Mouse (Mus musculus) G1E (cell line): ENCODE measurements around the gene Arhgap24. TPM values are rescaled to one million over a fixed set of nuclear protein-coding genes. Genes with fewer than 3 reads are reported as not detected.

ENCODE experiments used
- ATAC-seq: 2 replicates; pipeline ENCODE4 v1.8.0; 2016; ENCODE audit warnings: mild to moderate bottlenecking; ENCODE audit not compliant: insufficient number of reproducible peaks, poor library complexity, low FRiP score, severe bottlenecking; ENCODE audit errors: extremely low read depth
- DNase-seq: peaks from one replicate; pipeline ENCODE4 v3.0.0; 2012; ENCODE audit warnings: low spot score
- H3K27me3 ChIP-seq: 2 replicates; pipeline ENCODE4 v1.6.1; 2012; ENCODE audit warnings: mild to moderate bottlenecking, low read length, inconsistent platforms; ENCODE audit not compliant: insufficient read depth
- H3K36me3 ChIP-seq: replicated peaks from 2 replicates; pipeline ENCODE3; 2012; ENCODE audit warnings: mild to moderate bottlenecking, inconsistent platforms
- H3K4me1 ChIP-seq: 2 replicates; pipeline ENCODE4 v1.6.1; 2012; ENCODE audit warnings: low read depth, low read length, inconsistent platforms, mixed read lengths; ENCODE audit not compliant: insufficient read depth
- H3K4me3 ChIP-seq: 2 replicates; pipeline ENCODE4 v1.5.1; 2012; ENCODE audit warnings: low read depth, mild to moderate bottlenecking, inconsistent platforms, low read length, moderate library complexity, mixed read lengths
- H3K9me3 ChIP-seq: replicated peaks from 2 replicates; pipeline ENCODE4 v1.6.1; 2012; ENCODE audit warnings: inconsistent platforms
- CTCF ChIP-seq: IDR thresholded peaks from 2 replicates; pipeline ENCODE4 v1.5.1; 2012; ENCODE audit warnings: low read depth, low read length, inconsistent platforms, mixed read lengths
- GATA1 ChIP-seq: IDR thresholded peaks from 2 replicates; pipeline ENCODE4 v1.6.1; 2012; ENCODE audit warnings: borderline replicate concordance, low read length, inconsistent platforms, mixed read lengths
- GATA2 ChIP-seq: IDR thresholded peaks from 2 replicates; pipeline ENCODE4 v1.6.1; 2012; ENCODE audit warnings: low read depth, low read length, inconsistent platforms, borderline replicate concordance
- POLR2AphosphoS5 ChIP-seq: IDR thresholded peaks from 2 replicates; pipeline ENCODE4 v1.6.1; 2012; ENCODE audit warnings: low read depth, low read length, inconsistent platforms; ENCODE audit not compliant: insufficient replicate concordance
- TAL1 ChIP-seq: conservative IDR thresholded peaks from 2 replicates; pipeline ENCODE4 v1.6.1; 2012; ENCODE audit warnings: low read depth, low read length, inconsistent platforms, mixed read lengths
- polyA plus RNA-seq: library from polyadenylated mRNA; stranded (reverse); fragments of >175 nt; gene quantifications from 2 replicates; pipeline ENCODE4 v1.2.3, GENCODE M21; 2012
- total RNA-seq, 2 experiments: library from RNA; stranded (forward) in 1 of 2; stranded (reverse) in 1 of 2; fragments of 200-1000 nt in 1 of 2; fragments of >200 nt in 1 of 2; fragmentation: Nextera tagmentation in 1 of 2; gene quantifications; 2 replicates each; pipeline ENCODE4 v1.2.3; 2014 to 2017

The Arhgap24 gene
- total and polyA plus RNA-seq, 3 experiments = 0.22 TPM; not detected in 2

- no peaks in the 10 kb centered on the region for H3K27me3 ChIP-seq
- no peak overlapping the region for H3K4me3 ChIP-seq
- H3K36me3 ChIP-seq = no peaks in the 10 kb centered on the region
- DNase-seq (no peak), ATAC-seq (no peak)
- TF ChIP-seq TAL1 (no peak), GATA1 (no peak), POLR2AphosphoS5 (no peak), GATA2 (no peak), CTCF (no peak)
- peaks cover 55% of the 10 kb centered on the region for H3K9me3 ChIP-seq
- no peaks in the 10 kb centered on the region for H3K4me1 ChIP-seq
Measured at GRCm38 (mm10) chr5:102693871-102694270, 212.7 kb downstream of the Arhgap24 start.

GRCm38 (mm10) chr5:102697784-102698183 is 216.6 kb downstream of the Arhgap24 start:
- no peak for DNase-seq
- Histone ChIP-seq H3K36me3 (no peaks in the 10 kb centered on the region), H3K4me1 (no peaks in the 10 kb centered on the region), H3K4me3 (no peak overlapping the region), H3K27me3 (no peaks in the 10 kb centered on the region), H3K9me3 (peaks cover 41% of the 10 kb centered on the region)
- ATAC-seq = no peak
- no peak for TF ChIP-seq CTCF
- TF ChIP-seq POLR2AphosphoS5 = no peak
- no peak for TF ChIP-seq GATA1
- TF ChIP-seq TAL1 = no peak
- TF ChIP-seq GATA2 = no peak

DNA sequence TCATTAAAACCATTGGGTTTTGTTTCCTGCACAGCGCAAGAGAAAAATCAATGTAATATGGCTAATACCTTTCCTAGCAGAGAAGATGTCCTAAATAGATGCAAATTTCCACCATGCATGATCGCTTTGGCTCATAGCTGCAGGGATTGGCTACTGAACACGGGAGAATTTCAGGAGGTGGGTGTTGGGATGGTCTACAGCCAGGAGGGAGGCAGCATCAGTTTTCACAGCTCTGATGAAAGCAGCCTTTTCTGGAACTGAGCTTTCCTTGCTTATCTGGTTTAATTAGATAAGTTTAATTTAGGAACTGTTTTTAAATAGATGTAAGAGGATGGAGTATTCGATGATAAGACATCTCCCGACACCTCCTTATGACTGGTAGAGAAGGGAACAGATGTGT is 217.2 kb downstream of the Arhgap24 start:
- DNase-seq (no peak), ATAC-seq (no peak)
- H3K36me3 ChIP-seq = no peaks in the 10 kb centered on the region
- H3K27me3 ChIP-seq = no peaks in the 10 kb centered on the region
- no peak overlapping the region for H3K4me3 ChIP-seq
- TF ChIP-seq TAL1 (no peak), POLR2AphosphoS5 (no peak), GATA2 (no peak), CTCF (no peak), GATA1 (no peak)
- peaks cover 37% of the 10 kb centered on the region for H3K9me3 ChIP-seq
- no peaks in the 10 kb centered on the region for H3K4me1 ChIP-seq

DNA sequence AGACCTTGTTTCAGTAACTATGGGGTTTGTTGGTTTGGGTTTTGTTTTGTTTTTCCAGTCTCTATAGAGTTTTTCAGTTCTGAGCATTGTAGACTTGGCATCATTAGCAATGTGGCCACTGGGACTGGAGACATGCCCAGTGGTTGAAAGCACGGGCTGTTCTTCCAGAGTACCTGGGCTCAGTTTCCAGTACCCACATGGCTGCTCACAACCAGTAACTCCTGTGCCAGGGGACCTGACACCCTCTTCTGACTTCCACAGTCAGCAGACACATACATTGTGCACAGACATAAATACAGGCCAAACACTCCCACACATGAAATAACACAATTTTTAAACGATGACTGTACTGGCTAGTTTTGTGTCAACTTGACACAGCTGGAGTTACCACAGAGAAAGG is 217.7 kb downstream of the Arhgap24 start:
- no peak for DNase-seq
- H3K27me3 ChIP-seq = no peaks in the 10 kb centered on the region
- H3K36me3 ChIP-seq = no peaks in the 10 kb centered on the region
- peaks cover 35% of the 10 kb centered on the region for H3K9me3 ChIP-seq
- H3K4me1 ChIP-seq = no peaks in the 10 kb centered on the region
- TF ChIP-seq POLR2AphosphoS5 = no peak
- TF ChIP-seq CTCF = no peak
- no peak for TF ChIP-seq TAL1
- no peak for TF ChIP-seq GATA2
- TF ChIP-seq GATA1 = no peak
- no peak for ATAC-seq
- H3K4me3 ChIP-seq = no peak overlapping the region

GRCm38 (mm10) chr5:102702581-102702980 is 221.4 kb downstream of the Arhgap24 start:
- TF ChIP-seq GATA1 = no peak
- TF ChIP-seq GATA2 = no peak
- H3K9me3 ChIP-seq = peaks cover 14% of the 10 kb centered on the region
- H3K4me1 ChIP-seq = no peaks in the 10 kb centered on the region
- H3K36me3 ChIP-seq = no peaks in the 10 kb centered on the region
- ATAC-seq (no peak), DNase-seq (no peak)
- H3K27me3 ChIP-seq = no peaks in the 10 kb centered on the region
- H3K4me3 ChIP-seq = no peak overlapping the region

DNA sequence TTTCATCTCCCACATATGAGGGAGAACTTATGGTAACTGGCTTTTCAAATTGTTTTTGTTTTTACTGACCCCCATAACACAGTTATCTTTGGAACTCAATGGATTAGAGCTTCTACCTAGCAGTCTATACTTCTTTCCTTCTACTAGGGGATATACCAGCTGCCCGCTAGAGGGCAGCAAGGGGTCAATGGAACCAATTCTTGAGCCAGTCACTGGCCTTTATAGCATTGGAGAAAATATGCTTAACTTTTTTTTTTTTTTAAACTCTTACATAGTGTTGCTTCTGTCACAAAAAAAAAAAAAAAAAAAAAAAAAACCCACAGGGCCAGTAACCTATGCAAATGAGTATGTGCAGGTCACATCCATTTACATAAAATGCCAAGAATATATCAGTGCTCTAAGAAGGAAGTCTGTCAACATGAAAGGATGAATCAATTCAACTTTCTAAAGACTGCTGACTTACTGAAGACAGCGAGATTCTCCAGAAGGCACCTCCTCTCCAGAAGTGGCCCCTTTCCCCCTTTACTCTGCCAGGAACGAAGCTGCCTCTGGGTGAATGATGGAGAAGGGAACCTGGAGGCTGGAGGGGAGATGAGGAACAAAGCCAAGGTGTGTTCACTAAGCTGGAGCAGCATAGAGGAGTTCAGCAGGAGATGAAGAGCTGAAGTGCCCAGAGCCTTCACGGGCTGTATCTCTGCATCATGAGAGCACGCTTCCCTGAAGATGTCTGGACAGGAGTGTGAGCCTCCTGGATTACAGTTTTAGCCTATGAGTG is 222.3 kb downstream of the Arhgap24 start:
- H3K4me3 ChIP-seq = no peak overlapping the region
- no peaks in the 10 kb centered on the region for H3K36me3 ChIP-seq
- ATAC-seq (no peak), DNase-seq (no peak)
- H3K4me1 ChIP-seq = no peaks in the 10 kb centered on the region
- peaks cover 12% of the 10 kb centered on the region; the same call in 1 of the 2 replicates for H3K9me3 ChIP-seq
- TF ChIP-seq CTCF (no peak), TAL1 (no peak), GATA2 (no peak), GATA1 (no peak), POLR2AphosphoS5 (no peak)
- H3K27me3 ChIP-seq = no peaks in the 10 kb centered on the region

- DNase-seq (no peak), ATAC-seq (no peak)
- peaks cover 11% of the 10 kb centered on the region; the same call in 1 of the 2 replicates for H3K9me3 ChIP-seq
- TF ChIP-seq POLR2AphosphoS5 (no peak), CTCF (no peak), GATA1 (no peak), GATA2 (no peak), TAL1 (no peak)
- no peaks in the 10 kb centered on the region for H3K27me3 ChIP-seq
- no peaks in the 10 kb centered on the region for H3K4me1 ChIP-seq
- H3K36me3 ChIP-seq = no peaks in the 10 kb centered on the region
- no peak overlapping the region for H3K4me3 ChIP-seq
Measured at GRCm38 (mm10) chr5:102705170-102705569, 224.0 kb downstream of the Arhgap24 start.
